Mouse (Mus musculus): ENCODE measurements around the gene Ftcd.

- TF ChIP-seq POLR2A (IDR thresholded peaks at IDR 0.05; ENCODE audit: low read depth, low read length), result no peak
- TF ChIP-seq CTCF (IDR thresholded peaks at IDR 0.05; ENCODE audit: extremely low read depth, insufficient read length, insufficient replicate concordance, low read depth, low read length), result no peak
These were observed 5.3 kb upstream of the Ftcd start for GRCm38 (mm10) chr10:76569996-76570685.

Measured in small intestine, adult 2 months (tissue).